Mouse (Mus musculus): Measurements from ENCODE around the gene 9130230L23Rik.

The 9130230L23Rik gene

DNA sequence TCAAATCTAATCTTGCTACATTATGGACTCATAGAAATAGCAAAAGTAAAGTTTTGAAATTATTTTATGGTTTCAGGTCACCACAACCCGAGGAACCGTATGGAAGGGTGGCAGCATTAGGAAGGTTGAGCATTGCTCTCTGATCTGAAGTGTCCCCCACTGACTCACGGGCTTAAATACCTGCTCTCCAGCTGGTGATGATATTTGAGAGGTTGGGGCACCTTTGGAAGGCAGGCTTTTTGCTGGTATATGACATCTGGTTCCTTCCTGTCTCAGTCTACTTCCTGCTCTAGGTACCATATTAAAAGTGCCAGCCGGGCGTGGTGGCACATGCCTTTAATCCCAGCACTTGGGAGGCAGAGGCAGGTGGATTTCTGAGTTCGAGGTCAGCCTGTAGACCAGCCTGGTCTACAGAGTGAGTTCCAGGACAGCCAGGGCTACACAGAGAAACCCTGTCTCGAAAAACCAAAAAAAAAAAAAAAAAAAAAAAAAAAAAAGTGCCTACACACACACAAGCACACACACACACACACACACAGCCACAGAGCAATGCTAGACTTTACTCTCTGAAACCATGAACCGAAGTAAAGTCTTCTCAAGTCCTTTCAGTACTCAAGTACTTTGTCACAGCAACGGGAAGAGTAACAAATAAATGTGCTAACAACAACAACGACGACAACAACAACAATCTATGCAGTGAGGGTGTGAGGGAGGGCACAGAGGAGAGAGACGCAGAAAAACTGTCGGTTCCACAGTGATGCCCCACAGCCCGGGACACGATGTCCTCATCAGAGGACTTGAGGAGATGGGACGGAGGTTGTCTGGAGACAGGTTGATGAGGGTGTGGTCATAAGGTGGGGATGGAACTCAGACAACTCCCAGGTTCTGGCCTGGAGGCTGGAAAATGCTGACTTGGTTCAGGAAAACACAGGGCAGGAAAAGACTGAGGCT lies 49.7 kb downstream of the 9130230L23Rik start:
- no peak for DNase-seq (ENCODE audit: low spot score in 2 of 2)

DNA sequence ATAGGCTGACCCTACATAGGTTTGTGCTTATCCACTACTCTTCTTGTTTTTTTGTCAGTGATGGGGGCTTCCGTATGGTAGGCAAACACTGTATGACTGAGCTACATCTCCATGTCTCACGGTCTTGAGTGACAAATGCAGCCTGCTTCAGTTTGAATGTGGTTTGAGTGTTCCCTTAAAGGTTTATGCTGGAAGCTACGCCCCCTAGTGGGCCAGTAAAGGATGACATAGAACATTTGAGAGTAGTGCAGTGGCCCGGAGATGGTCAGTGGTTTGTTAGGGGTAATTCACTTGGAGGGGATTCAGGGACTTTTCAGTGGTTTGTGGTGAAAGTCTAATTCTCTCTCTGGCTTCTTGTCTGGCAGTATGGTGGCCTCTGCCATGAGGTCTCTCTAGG lies 52.6 kb downstream of the 9130230L23Rik start:
- DNase-seq (ENCODE audit: low spot score in 2 of 2): no peak

DNA sequence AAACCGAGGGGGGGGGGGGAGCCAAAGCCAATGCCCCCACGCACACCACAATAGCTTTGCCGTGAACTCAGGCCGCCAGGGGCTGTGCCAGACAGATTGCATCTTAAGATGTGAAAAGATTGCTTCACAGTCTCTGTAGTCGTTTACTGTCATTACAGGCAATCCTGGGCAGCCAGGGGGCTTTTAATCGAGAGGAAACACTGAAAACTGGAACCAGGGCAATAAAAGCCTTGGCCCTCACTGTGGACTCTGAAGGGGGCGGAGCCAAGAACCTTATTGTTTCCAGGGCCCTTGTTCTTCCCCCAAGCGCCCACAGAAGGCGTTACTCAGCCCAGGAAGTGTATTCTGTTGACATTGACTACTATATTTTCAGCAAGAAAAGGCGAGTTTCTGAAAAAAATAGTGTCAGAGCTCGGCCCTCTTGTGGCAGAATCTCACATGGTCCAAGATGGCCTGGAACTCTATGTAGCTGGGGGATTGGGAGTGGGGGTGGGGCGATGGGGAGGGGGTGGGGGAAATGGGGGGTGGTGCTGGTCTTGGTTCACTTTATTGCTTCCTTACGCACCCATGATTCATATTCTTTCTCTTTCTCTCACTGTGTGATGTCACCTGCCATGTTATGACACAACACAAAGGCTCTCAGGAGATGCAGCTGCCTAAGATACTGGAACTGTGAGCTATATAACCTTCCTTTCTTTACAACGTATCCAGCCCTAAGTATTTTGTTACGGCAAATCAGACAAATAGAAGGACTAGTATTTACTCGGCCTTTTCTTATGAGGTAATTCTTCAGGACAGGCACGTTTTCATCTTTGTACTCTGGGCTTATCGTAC lies 53.2 kb downstream of the 9130230L23Rik start:
- peak; percentile 3 to 9 for DNase-seq (ENCODE audit: low spot score in 2 of 2)

DNA sequence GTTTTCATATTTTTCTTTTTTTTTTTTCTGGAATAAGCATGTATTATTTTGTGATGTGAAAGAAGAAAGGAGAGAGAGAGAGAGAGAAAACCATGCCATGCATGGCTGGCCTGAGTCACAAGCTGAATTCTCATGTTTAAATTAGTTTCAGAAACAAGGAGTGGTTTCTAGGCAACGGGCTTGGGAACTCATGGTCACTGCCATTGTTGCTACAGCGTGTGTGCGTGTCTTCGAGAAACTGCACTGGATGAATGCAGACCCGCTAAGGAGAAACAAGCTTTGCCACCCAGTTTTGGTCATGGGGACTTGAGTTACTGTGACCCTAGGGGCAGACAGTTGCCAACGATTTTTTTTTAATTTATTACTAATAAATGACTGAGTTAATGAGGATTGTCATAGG lies 53.8 kb downstream of the 9130230L23Rik start:
- DNase-seq (ENCODE audit: low spot score in 2 of 2): peak; percentile 24 to 49

DNA sequence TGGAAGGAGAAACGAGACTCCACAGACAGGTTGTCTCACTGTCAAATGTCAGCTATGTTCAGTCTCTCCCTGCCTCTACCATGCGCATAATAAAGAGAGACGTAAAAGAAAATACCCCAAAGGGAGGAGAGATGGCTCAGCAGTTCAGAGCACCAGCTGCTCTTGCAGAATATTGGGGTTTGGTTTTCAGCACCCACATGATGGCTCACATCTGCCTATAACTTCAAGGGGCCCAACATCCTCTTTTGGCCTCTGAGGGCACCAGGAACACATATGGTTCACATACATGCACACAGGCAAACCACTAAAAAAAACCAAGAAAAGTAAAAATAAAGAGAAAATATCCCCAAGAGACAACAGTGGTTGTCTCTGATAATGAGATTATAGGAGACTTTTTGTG lies 54.3 kb downstream of the 9130230L23Rik start:
- DNase-seq (ENCODE audit: low spot score in 2 of 2): no peak

DNA sequence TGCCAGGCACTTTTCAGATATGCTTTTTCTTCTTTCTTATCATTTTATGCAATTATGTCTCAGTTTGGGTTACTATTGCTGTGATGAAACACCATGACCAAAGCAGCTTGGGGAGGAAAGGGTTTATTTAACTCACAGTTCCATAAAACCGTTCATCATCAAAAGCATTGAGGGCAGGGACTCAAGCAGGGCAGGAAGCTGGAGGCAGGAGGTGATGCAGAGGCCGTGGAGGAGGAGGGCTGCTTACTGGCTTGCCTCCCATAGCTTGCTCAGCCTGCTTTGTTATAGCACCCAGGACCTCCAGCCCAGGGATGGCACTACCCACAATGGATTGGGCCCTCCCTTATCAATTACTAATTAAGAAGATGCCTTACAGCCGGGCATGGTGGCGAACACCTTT lies 62.9 kb downstream of the 9130230L23Rik start:
- DNase-seq (ENCODE audit: low spot score in 2 of 2): no peak

DNA sequence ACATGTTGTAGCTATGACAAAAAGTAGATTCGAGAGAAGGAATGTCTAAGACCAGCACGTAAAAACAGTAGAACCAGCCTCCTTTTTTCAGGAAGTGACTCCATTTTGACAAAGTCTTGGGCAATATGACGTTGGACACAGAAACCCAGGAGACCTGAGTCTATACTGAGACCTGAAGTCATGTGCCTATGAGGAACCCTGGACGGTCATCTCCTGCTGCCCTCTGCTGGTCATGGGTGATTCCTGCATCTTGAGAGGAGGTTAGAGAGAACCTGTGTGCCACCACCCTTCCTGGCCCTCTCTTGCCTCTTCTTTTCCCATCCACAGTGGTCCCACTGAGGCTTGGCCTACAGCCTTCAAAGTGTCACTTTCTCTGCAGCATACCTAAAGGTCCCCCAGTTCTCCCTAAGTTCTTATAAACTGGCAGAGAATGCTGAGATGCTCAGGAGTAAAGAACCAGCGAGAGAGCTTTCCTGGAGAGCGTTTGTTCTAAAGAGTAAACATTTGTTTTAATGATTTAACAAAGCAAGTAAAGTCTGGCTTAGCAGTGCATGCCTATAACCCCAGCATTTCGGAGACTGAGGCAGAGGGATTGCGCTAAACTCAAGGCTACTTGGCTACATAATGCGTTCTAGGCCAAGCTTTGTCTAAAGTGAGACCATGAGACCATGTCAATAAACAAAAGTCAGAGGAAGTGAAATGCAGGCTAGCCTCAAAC lies 65.9 kb downstream of the 9130230L23Rik start:
- DNase-seq (ENCODE audit: low spot score in 2 of 2): peak; percentile 74 to 85

DNA sequence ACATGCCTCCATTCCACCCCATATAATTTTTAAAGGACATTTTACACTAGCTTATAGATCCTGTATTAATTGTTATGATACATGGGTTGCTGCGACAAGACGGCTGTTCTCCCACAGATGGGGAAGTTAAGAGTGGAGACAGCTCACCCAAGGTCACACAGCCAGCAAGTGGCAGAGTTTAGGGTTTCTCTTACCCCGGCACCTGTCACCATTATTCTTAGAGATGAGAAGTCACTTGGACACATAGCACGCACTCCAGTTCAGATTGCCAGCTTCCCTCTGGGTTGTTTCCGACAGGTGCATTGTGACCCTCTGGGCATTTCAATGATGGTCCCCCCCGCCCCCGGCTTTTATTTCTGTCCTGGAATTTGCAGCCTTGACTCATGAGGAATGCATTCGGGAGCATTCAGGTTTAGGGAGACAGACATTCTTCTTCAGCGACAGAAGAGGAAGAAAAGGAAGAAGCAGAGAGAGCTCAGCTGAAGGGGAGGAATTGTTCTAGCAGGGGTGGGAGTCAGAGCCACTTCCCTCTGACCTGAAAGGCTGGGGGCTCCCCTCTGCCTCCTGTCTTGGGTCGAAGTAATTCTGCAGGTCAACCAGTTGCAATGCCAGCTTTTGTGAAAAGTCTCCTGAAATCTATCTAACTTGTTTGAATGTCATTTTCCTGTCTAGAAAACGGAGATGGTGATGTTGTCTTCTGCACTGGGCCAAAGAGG lies 66.9 kb downstream of the 9130230L23Rik start:
- DNase-seq (ENCODE audit: low spot score in 2 of 2): no peak

DNA sequence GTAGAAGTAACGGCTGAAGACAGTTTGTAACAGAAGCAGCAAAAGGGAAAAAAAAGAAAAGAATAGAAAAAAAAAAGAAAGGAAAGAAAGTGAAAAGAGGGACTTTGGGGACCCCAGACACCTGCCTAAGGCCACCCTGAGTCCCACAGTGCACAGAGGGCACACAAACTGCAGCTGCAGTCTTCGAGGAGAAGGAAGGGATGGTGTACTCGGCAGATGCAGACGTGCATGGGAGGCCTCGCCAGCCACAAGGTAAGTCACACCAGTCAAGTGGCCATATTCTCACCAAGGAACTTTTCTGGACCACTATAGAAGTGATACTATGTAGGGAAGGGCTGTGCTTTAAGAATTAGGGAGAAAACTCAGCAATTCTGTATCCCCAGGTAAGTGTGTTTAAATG lies 69.3 kb downstream of the 9130230L23Rik start, which contains the start of gene Chrna9:
Chrna9 (plus strand) TSS at position 139 of the 400 bp plus-strand sequence.
- DNase-seq (ENCODE audit: low spot score in 2 of 2): no peak

DNA sequence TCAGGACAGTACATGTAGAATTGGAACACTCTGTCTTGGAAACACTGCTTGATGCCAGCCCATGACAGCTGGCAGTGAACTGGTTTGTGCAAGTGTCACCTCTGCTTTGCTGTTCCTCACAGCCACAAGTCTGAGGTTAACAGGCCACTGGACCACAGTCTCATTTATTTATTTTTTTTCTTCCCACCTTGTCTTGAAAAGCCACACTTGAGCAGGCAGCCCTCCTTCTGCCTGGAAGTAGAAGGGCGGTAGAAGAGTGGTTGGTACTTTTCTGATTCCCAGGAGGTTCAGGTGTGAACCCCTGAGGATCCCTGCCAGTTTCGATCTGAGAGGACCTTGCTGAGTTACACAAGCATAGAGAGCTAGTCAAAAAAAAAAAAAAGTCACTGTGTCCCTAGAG lies 70.3 kb downstream of the 9130230L23Rik start:
- DNase-seq (ENCODE audit: low spot score in 2 of 2): no peak

DNA sequence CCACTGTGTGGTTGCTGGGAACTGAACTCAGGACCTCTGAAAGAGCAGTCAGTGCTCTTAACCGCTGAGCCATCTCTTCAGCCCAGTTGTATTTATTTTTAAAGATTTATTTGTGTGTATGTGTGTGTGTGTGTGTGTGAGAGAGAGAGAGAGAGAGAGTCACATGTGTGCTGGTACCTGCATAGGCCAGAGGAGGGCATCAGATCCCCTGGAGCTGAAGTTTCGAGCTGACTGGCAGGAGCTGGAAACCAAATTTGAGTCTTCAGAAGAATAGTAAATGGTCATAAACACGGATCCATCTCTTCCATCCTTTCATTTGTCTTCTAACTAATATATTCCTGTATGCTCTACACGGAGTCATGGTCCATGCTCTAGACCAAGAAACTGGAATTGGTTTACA lies 70.8 kb downstream of the 9130230L23Rik start:
- no peak for DNase-seq (ENCODE audit: low spot score in 2 of 2)

DNA sequence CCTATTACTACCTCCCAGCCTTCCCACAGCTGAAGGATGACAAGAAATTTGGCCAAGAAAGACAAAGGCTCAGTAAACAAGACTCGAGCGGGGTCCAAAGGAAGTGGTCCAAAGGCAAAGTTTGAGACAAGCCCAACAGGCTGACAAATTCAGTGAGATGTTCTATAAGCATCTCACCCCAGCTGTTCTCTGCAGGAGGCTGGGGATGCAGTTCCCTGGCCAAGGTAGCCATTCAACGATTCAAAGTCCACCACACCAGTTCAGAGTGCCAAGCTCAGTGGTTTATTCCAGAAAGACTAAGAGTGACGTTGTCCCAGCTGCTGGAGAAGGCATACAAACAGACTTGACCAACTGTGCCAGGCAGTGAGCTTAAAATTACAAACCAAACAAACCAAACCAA lies 73.9 kb downstream of the 9130230L23Rik start:
- no peak for DNase-seq (ENCODE audit: low spot score in 2 of 2)
